Mouse (Mus musculus): ENCODE data around the gene Uncx. TPM values are rescaled to one million over a fixed set of nuclear protein-coding genes. Genes with fewer than 3 reads are reported as not detected.

Gene Uncx
- total and polyA plus RNA-seq, 3 experiments: not detected

DNA sequence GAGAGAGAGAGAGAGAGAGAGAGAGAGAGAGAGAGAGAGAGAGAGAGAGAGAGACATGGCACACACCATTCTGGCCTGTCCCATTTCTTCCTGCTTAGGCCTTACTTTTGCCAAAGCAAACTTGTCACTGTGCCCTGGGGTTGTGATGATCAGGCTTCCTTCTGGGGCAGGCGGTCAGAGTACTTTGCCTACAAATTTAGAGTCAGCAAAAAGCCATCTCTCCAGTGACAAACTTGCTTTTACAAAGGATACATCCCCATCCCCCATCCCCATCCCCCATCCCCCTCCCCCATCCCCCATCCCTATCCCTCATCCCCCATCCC is 1.3 kb upstream of the Uncx start:
- Histone ChIP-seq H3K79me2 (replicated peaks; ENCODE audit: control insufficient read depth, extremely low read depth, insufficient read depth, poor library complexity, severe bottlenecking) (no peaks in the 10 kb centered on the region), H3K27ac (ENCODE audit: insufficient read depth, low read depth) (no peak overlapping the region), H3K4me2 (ENCODE audit: insufficient read depth, low read depth, poor library complexity, severe bottlenecking) (no peak overlapping the region), H3K4me1 (ENCODE audit: control insufficient read depth in 1 of 2, insufficient read depth in 2 of 2) (no peaks in the 10 kb centered on the region), H3K27me3 (replicated peaks) (peaks cover 15% of the 10 kb centered on the region), H3K9ac (ENCODE audit: insufficient read depth, low read depth) (no peak overlapping the region), H3K4me3 (replicated peaks in 1 of 3; ENCODE audit: low read depth in 2 of 3, low read length in 2 of 3, poor library complexity in 1 of 3) (no peak overlapping the region), H3K36me3 (replicated peaks in 1 of 2; ENCODE audit: control insufficient read depth in 1 of 2, insufficient read depth in 1 of 2, low read length in 1 of 2) (no peaks in the 10 kb centered on the region), H3K9me3 (replicated peaks; ENCODE audit: low read length) (peaks cover 23% of the 10 kb centered on the region)
- dilution Hi-C loops (cut with MboI; ENCODE audit: extremely low pct_ligation_motif_present, extremely low pct_unique_long_range_greater_than_20kb, low sequenced_read_pairs): no loop called here
- DNase-seq (ENCODE audit: extremely low read depth): no peak
- in situ Hi-C loops (cut with MboI; ENCODE audit: low pct_ligation_motif_present, low pct_unique_long_range_greater_than_20kb, low sequenced_read_pairs): no loop called here
- TF ChIP-seq TBP (conservative IDR thresholded peaks at IDR 0.05; ENCODE audit: low read depth, low read length) (no peak), UBTF (IDR thresholded peaks at IDR 0.05; ENCODE audit: low read depth, low read length) (no peak), EP300 (IDR thresholded peaks at IDR 0.05; ENCODE audit: low read length) (no peak), SIN3A (IDR thresholded peaks at IDR 0.05; ENCODE audit: low read length) (no peak), POLR2A (IDR thresholded peaks at IDR 0.05; ENCODE audit: low read depth, low read length) (no peak)

DNA sequence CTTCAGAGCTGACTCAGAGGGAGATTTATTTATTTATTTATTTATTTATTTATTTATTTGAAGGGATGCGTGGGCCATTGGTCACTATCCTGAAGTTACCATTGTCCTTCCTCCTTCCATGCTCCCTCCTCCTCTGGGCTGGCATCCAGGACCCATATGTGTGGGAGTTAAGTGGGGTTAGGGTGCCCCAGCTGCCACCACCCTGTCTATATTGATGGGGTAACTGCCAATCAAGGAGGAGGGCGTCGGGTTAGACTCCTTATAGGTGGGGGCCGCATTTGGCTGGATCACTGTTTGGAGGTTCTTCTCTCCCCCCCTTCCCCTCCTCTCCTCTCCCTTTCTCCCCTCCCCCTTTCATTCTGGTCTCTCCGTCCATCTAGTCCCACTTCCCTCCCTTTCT is 738 bp upstream of the Uncx start:
- Histone ChIP-seq H3K4me1 (ENCODE audit: control insufficient read depth in 1 of 2, insufficient read depth in 2 of 2) (no peaks in the 10 kb centered on the region), H3K9ac (ENCODE audit: insufficient read depth, low read depth) (no peak overlapping the region), H3K4me2 (ENCODE audit: insufficient read depth, low read depth, poor library complexity, severe bottlenecking) (no peak overlapping the region), H3K4me3 (replicated peaks in 1 of 3; ENCODE audit: low read depth in 2 of 3, low read length in 2 of 3, poor library complexity in 1 of 3) (no peak overlapping the region), H3K9me3 (replicated peaks; ENCODE audit: low read length) (peaks cover 28% of the 10 kb centered on the region), H3K27ac (ENCODE audit: insufficient read depth, low read depth) (no peak overlapping the region), H3K27me3 (replicated peaks) (peaks cover 9% of the 10 kb centered on the region), H3K79me2 (replicated peaks; ENCODE audit: control insufficient read depth, extremely low read depth, insufficient read depth, poor library complexity, severe bottlenecking) (no peaks in the 10 kb centered on the region), H3K36me3 (replicated peaks in 1 of 2; ENCODE audit: control insufficient read depth in 1 of 2, insufficient read depth in 1 of 2, low read length in 1 of 2) (no peaks in the 10 kb centered on the region)
- no peak for TF ChIP-seq MYC (IDR thresholded peaks at IDR 0.05; ENCODE audit: low read depth, low read length)
- dilution Hi-C loops (cut with MboI; ENCODE audit: extremely low pct_ligation_motif_present, extremely low pct_unique_long_range_greater_than_20kb, low sequenced_read_pairs) (no loop called here), in situ Hi-C loops (cut with MboI; ENCODE audit: low pct_ligation_motif_present, low pct_unique_long_range_greater_than_20kb, low sequenced_read_pairs) (no loop called here)
- no peak for DNase-seq (ENCODE audit: extremely low read depth)

DNA sequence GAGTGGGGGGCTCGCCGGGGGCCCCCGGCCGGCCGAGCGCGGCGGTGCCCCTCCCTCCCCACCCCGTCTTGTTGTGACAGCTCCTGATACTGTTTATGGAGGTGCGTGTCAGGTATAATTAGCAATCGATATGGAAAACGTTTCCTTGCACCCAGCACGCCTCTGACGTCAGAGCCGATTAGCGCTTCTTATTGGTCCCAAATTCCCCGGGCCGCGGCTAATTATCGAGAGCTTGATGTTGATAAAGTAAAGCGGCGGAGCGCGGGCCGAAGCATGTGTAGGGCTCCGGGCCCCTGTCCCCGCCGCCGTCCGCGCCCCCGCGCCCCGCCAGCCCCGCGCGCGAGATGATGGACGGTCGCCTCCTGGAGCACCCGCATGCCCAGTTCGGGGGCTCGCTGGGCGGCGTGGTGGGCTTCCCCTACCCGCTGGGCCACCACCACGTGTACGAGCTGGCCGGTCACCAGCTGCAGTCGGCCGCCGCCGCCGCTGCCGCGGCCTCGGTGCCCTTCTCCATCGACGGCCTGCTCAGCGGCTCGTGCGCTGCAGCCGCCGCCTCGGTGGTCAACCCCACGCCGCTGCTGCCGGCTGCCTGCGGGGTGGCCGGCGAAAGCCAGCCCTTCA is 466 bp downstream of the Uncx start:
- no peaks in the 10 kb centered on the region for H3K36me3 ChIP-seq (replicated peaks in 1 of 2; ENCODE audit: control insufficient read depth in 1 of 2, insufficient read depth in 1 of 2, low read length in 1 of 2)
- H3K4me3 ChIP-seq (replicated peaks in 1 of 3; ENCODE audit: low read depth in 2 of 3, low read length in 2 of 3, poor library complexity in 1 of 3): no peak overlapping the region
- no peaks in the 10 kb centered on the region for H3K79me2 ChIP-seq (replicated peaks; ENCODE audit: control insufficient read depth, extremely low read depth, insufficient read depth, poor library complexity, severe bottlenecking)
- dilution Hi-C loops (cut with MboI; ENCODE audit: extremely low pct_ligation_motif_present, extremely low pct_unique_long_range_greater_than_20kb, low sequenced_read_pairs): no loop called here
- H3K9ac ChIP-seq (ENCODE audit: insufficient read depth, low read depth): no peak overlapping the region
- peaks cover 2% of the 10 kb centered on the region for H3K27me3 ChIP-seq (replicated peaks)
- TF ChIP-seq CHD2 (IDR thresholded peaks at IDR 0.05; ENCODE audit: low read length): no peak
- TF ChIP-seq JUND (conservative IDR thresholded peaks at IDR 0.05; ENCODE audit: low read depth, low read length): no peak
- no peak for TF ChIP-seq MYC (IDR thresholded peaks at IDR 0.05; ENCODE audit: low read depth, low read length)
- no peak for TF ChIP-seq MAFK (IDR thresholded peaks at IDR 0.05; ENCODE audit: insufficient replicate concordance, low read length)
- TF ChIP-seq ZMIZ1 (IDR thresholded peaks at IDR 0.05; ENCODE audit: low read depth, low read length): no peak
- TF ChIP-seq ZKSCAN1 (IDR thresholded peaks at IDR 0.05; ENCODE audit: borderline replicate concordance, low read depth, low read length): no peak
- TF ChIP-seq NELFE (IDR thresholded peaks at IDR 0.05; ENCODE audit: low read depth, low read length): no peak
- TF ChIP-seq RAD21 (IDR thresholded peaks at IDR 0.05; ENCODE audit: low read depth, low read length): no peak
- no peak for TF ChIP-seq ETS1 (conservative IDR thresholded peaks at IDR 0.05; ENCODE audit: low read depth, low read length)
- H3K9me3 ChIP-seq (replicated peaks; ENCODE audit: low read length): peaks cover 30% of the 10 kb centered on the region
- H3K4me1 ChIP-seq (ENCODE audit: control insufficient read depth in 1 of 2, insufficient read depth in 2 of 2): no peaks in the 10 kb centered on the region
- H3K27ac ChIP-seq (ENCODE audit: insufficient read depth, low read depth): no peak overlapping the region
- no peak overlapping the region for H3K4me2 ChIP-seq (ENCODE audit: insufficient read depth, low read depth, poor library complexity, severe bottlenecking)
- DNase-seq (ENCODE audit: extremely low read depth): no peak
- in situ Hi-C loops (cut with MboI; ENCODE audit: low pct_ligation_motif_present, low pct_unique_long_range_greater_than_20kb, low sequenced_read_pairs): no loop called here

All from CH12.LX (cell line).